Mouse (Mus musculus) forebrain, embryonic 10.5 days (tissue): Measurements from ENCODE around the gene Mon1b. TPM values are rescaled to one million over a fixed set of nuclear protein-coding genes. Genes with fewer than 3 reads are reported as not detected.

Source experiments
- DNase-seq: peaks from one replicate; pipeline ENCODE4 v3.0.0-alpha.2; 2017; ENCODE audit warnings: low spot score; ENCODE audit errors: extremely low spot score
- H3K27ac ChIP-seq: fragments of 300-500 bp; sonication (generic); 2 replicates; pipeline ENCODE4 v1.5.1; 2016; ENCODE audit warnings: mild to moderate bottlenecking
- H3K27me3 ChIP-seq: fragments of 300-500 bp; sonication (generic); 2 replicates; pipeline ENCODE4 v1.6.1; 2016; ENCODE audit warnings: mild to moderate bottlenecking; ENCODE audit not compliant: poor library complexity, severe bottlenecking
- H3K36me3 ChIP-seq: fragments of 300-500 bp; sonication (generic); replicated peaks from 2 replicates; pipeline ENCODE4 v1.6.1; 2016; ENCODE audit warnings: mild to moderate bottlenecking, moderate library complexity
- H3K4me1 ChIP-seq: fragments of 300-500 bp; sonication (generic); 2 replicates; pipeline ENCODE4 v1.6.1; 2016
- H3K4me3 ChIP-seq: fragments of 300-500 bp; sonication (generic); 2 replicates; pipeline ENCODE4 v1.5.1; 2016; ENCODE audit warnings: mild to moderate bottlenecking, moderate library complexity
- H3K9me3 ChIP-seq: fragments of 300-500 bp; sonication (generic); 2 replicates; pipeline ENCODE4 v1.6.1; 2016; ENCODE audit warnings: mild to moderate bottlenecking, moderate library complexity
- WGBS: fragments of 180-500 bp; shearing (Covaris S2); methylation state at CpG from one replicate; pipeline ENCODE4 v1.1.7; 2016; 5-methylcytosine and 5-hydroxymethylcytosine counted together
- polyA plus RNA-seq: library from polyadenylated mRNA; unstranded; fragments of >200 nt; fragmentation: Nextera tagmentation; extraction: Ambion mirVana; gene quantifications from 2 replicates; pipeline ENCODE4 v1.2.1, GENCODE M21; 2016

The Mon1b gene
- polyA plus RNA-seq, result 8.7 and 9.9 TPM in 2 replicates

DNA sequence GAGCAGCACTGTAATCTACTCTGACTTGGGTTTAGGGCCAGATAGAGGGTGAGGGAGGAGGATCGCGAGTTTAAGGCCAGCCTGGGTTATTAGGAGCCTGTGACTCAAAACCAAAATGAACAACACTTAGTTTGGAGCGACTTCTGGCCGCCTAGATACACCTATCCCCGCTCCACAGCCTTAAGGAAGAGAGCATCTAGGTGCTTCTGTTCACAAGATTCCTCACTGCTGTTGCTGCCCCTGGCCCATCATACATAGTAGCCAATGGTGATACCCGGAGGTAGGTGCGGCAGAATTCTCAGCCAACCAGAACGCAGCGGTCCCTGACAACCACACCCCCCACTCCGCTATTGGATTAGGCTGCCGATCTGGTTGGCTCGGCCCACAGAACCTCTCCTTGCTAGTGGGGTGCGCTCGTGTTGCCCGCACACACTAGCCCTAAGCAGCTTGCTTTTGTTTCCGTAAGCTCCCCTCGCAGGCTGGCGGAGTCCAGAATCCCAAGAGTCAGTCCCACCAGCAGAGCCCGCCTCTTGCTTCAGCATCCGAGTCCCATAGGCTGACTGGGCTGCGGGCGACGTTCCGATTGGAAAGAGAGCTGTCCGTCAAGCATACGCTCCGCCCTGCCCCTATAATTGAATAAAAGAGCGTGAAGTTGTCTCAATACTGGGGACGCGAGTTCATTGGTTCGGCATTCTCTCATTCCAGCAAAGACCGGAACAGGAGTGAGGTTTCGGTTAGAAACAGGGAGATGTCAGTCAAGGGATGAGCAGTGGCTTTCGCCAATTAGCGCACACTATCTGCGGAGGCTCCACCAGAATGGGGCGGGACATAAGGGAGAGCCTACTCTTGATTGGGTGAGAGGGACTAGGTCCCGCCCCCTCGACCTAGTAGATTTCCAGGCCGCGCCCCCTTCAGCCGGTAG is at the start of gene Mon1b:
Gene Mon1b (plus strand): TSS at position 918 of the 922 bp plus-strand sequence.
- H3K36me3 ChIP-seq, result peaks cover 25% of the 10 kb centered on the region
- H3K27me3 ChIP-seq, result no peaks in the 10 kb centered on the region
- H3K4me1 ChIP-seq, result peaks cover 21% of the 10 kb centered on the region
- peak within 1 kb of the TSS; percentile 94 for H3K27ac ChIP-seq
- H3K4me3 ChIP-seq, result peak within 1 kb of the TSS; percentile 77
- H3K9me3 ChIP-seq, result no peaks in the 10 kb centered on the region
- peak; percentile 95 for DNase-seq
- WGBS, result under 1% methylated on average over 42 of the region's 42 CpGs

DNA sequence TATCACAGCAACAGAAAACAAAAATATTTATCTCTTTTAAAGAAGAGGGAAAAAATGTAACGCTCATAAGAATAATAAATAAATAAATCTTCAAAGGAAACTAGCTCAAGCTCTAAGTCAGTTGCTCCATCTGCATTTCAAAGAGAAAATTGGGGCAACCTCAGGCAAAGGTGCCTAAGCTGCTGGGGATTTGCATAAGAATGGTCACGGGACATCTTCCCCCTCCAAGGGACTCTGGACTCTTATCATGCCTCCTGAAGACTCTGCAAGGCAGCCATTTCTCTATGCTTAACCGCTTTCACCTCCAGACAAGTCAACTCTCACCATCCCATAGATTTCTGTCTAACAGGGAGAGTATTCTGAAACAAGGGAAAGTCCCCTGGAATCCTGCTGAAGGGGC is 37.0 kb upstream of the Mon1b start:
- no peaks in the 10 kb centered on the region for H3K9me3 ChIP-seq
- no peaks in the 10 kb centered on the region for H3K27me3 ChIP-seq
- DNase-seq, result no peak
- H3K27ac ChIP-seq, result no peak overlapping the region
- no peaks in the 10 kb centered on the region for H3K36me3 ChIP-seq
- no peaks in the 10 kb centered on the region for H3K4me1 ChIP-seq
- WGBS, result 43% methylated on average over 3 of the region's 3 CpGs
- no peak overlapping the region for H3K4me3 ChIP-seq

DNA sequence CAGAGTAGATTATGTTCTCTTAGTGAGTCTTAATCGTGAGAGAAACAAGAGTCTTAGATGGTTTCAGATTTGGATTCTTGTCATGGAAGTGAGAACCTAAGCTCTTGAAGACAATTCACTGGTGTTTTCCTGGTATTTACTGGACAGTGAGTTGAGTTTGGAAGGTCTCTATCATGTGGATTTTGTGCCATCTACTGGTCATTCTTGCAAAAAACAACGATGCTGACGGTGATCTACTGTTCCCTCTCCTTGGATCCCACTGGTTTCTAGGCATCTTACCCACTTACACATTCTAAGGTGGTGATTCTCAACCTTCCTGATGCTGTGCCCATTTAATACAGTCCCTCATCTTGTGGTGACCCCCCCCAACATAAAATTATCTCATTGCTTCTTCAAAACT is 2.8 kb upstream of the Mon1b start:
- no peak for DNase-seq
- WGBS, result 10% methylated on average over 3 of the region's 3 CpGs
- no peaks in the 10 kb centered on the region for H3K27me3 ChIP-seq

DNA sequence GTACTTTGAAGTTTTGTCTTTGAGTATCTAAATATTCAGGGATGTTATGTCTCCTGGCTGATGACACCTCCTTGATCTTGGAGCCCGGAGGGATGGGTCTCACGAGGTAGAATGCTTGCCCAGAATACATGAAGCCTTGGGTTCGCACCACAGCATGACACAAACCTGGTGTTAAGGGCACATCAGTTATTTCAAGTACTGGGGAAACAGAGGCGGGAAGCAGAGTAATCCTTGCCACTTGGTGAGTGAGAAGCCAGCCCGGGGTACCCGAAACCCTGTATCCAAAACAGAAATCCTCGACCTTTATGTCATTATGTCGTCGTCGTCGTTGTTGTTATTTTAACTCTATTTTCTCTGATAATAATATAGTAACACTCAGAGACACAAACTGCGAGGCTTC is 1.2 kb upstream of the Mon1b start:
- 35% methylated on average over 12 of the region's 12 CpGs for WGBS
- Histone ChIP-seq H3K36me3 (peaks cover 17% of the 10 kb centered on the region), H3K9me3 (no peaks in the 10 kb centered on the region), H3K27me3 (no peaks in the 10 kb centered on the region), H3K4me3 (peak overlapping the region; percentile 77), H3K27ac (peak overlapping the region; percentile 94; the same call in 1 of the 2 replicates), H3K4me1 (peaks cover 21% of the 10 kb centered on the region)
- no peak for DNase-seq

More for the DNA sequence above, 2.8 kb upstream of the Mon1b start:
- Histone ChIP-seq H3K9me3 (no peaks in the 10 kb centered on the region), H3K36me3 (peaks cover 2% of the 10 kb centered on the region; the same call in 1 of the 2 replicates), H3K4me3 (no peak overlapping the region), H3K4me1 (peaks cover 21% of the 10 kb centered on the region), H3K27ac (no peak overlapping the region)

DNA sequence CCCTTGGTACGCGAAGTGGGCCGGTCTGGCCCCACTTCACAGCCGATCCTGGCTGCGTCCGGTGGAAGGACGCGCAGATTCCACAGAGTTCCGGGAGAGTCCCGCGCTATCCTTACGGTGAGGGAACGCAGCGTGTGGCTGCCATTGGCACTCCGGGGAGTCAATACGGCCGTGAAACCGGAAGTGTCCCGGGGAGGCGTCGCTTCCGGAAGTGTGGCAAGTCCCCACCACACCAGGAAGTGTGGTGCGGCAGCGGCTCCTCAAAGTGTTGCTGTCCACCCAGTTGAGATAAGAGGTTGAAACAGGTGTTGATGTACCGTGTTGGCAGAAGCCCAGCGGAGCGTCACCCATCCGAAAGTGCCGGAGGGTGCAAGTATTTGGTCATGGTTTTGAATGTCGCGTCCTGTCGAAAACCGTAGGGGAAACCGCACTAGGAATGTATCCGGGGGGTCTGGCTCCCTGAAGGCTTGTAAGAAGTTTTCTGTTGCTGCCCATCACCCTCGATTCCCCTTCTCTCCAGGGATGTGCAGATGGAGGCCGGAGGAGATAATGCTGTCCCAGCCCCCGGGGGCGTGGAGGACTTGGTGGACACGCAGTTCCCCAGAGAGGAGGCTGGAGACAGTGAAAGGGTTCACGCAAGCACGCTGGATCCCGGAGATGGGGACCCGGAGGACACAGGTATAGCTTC is 349 bp downstream of the Mon1b start:
- WGBS, result under 1% methylated on average over 44 of the region's 44 CpGs
- no peak for DNase-seq
- H3K27ac ChIP-seq, result peak overlapping the region; percentile 94
- no peaks in the 10 kb centered on the region for H3K27me3 ChIP-seq
- peaks cover 33% of the 10 kb centered on the region for H3K36me3 ChIP-seq
- H3K4me3 ChIP-seq, result peak overlapping the region; percentile 77
- H3K9me3 ChIP-seq, result no peaks in the 10 kb centered on the region
- peaks cover 21% of the 10 kb centered on the region for H3K4me1 ChIP-seq

DNA sequence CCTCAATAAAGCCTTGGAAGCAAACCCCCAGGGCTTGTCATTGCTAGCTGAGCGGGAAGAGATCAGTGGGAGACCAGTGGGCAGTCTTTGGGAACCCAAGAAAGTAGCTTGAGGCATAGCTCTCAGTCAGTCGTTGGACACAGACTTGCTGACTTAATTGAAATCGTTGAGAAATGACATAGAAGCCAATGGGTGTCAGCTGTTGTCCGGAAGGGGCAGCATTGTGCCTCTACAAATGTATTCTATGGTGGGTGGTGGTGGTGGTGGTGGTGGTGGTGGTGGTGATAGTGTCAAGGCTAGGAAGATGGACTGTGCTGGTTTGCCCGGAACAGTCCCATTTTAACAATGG is 867 bp downstream of the Mon1b start:
- Histone ChIP-seq H3K9me3 (no peaks in the 10 kb centered on the region), H3K4me3 (peak overlapping the region; percentile 77), H3K36me3 (peaks cover 35% of the 10 kb centered on the region), H3K27ac (peak overlapping the region; percentile 94), H3K27me3 (no peaks in the 10 kb centered on the region), H3K4me1 (peaks cover 21% of the 10 kb centered on the region)
- 37% methylated on average over 5 of the region's 5 CpGs for WGBS
- DNase-seq, result no peak

DNA sequence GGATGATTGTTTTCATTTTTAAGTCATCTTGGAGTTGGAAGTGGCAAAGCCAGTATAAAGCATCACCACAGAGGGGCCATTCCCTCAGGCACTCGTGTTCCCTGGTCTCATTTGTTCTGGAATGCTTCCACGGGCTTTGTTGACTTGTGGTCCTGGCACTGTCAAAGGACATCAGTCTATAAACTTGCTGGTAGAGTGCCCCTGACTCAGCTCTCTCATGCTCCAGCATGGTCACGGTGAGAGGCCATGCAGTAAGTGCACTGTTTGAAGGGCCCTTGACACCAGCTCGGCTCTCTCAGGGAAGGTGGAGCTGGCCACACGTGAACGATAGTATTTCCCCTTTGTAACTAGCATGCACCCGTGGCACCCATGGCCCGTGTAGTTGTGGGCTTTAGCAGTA is 5.0 kb downstream of the Mon1b start:
- Histone ChIP-seq H3K4me3 (no peak overlapping the region), H3K27ac (no peak overlapping the region), H3K4me1 (peaks cover 14% of the 10 kb centered on the region), H3K27me3 (no peaks in the 10 kb centered on the region), H3K9me3 (no peaks in the 10 kb centered on the region), H3K36me3 (peaks cover 54% of the 10 kb centered on the region)
- WGBS, result 95% methylated on average over 8 of the region's 8 CpGs
- no peak for DNase-seq

DNA sequence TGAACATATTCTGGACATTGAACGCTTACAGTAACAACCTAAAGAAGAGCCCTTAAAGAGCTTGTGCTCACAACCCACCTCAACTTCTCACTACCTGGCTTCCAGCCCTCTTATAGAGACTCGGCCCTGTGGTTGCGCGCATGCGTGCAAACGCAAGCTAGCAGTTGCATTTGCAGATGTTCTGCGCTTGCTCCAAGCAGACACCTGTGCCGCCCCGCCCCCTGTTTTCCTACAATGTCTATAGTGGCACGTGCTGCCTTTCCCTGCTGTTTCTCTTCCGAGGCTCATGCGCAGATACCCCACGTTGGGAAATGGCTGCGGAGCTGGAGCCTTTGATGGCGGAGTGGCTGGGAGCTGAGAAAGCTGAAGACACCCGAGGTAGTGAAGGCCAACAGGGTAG is 7.5 kb downstream of the Mon1b start, which contains the start of gene Syce1l:
Gene Syce1l (plus strand): TSS at position 288 of the 400 bp plus-strand sequence.
- no peak within 1 kb of the TSS for H3K4me3 ChIP-seq
- 93% methylated on average over 16 of the region's 16 CpGs for WGBS
- H3K27me3 ChIP-seq, result no peaks in the 10 kb centered on the region
- H3K9me3 ChIP-seq, result no peaks in the 10 kb centered on the region
- no peaks in the 10 kb centered on the region for H3K4me1 ChIP-seq
- H3K27ac ChIP-seq, result no peak within 1 kb of the TSS
- DNase-seq, result no peak
- H3K36me3 ChIP-seq, result peaks cover 49% of the 10 kb centered on the region

DNA sequence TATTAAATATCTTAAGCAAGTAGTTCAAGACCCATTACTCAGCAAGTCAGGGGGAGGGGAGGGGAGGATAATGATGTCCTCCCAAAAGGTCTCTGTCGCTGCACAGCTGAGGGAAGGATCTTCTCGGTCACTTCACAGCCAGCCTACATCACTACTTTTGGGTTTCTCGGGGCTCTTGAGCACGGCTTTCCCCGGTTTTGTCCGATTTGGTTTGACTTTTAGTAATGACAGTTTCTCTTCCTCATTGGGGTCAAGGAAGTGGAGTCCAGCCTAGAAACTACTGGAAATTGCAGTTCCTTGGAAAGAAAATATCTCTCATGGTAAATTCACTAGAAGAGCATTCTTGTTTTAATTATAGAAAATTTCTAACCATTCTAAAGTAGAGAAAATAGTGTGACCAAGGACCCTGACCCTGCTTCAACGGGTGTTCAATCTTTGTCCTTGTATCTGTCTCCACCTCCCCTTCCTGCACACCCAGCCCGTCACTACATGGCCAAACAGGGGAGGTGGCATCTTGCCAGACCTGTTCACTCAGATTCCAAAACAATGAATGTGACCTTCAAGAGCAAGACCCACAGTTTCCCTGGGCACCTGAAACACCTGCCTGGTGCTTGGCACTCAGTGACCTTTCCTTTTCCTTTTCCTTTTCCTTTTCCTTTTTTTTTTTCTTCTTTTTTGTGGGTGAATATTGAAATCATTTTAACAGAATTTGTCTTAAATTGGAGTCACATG is 8.3 kb downstream of the Mon1b start:
- Histone ChIP-seq H3K36me3 (peaks cover 42% of the 10 kb centered on the region), H3K9me3 (no peaks in the 10 kb centered on the region), H3K27me3 (no peaks in the 10 kb centered on the region), H3K4me3 (no peak overlapping the region), H3K4me1 (no peaks in the 10 kb centered on the region), H3K27ac (no peak overlapping the region)
- no peak for DNase-seq
- WGBS, result 93% methylated on average over 8 of the region's 8 CpGs

DNA sequence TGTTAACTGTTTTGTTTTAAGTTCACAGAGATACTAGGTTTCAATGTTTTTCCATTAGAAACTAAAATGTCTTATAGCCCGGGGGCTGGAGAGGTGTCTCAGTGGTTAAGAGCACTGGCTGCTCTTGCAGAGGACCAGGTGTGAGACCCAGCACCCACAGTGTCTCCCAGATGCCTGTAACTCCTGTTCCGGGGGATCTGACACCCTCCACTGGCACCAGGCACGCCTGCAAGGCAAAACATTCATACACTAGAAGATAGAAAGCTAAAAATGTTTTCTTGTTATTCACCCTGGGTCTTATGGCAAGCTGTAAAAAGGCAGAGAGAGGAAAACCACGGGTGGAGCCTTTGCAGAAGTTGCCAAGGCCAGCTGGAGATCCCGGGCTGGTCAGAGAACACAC is 9.8 kb downstream of the Mon1b start:
- no peak overlapping the region for H3K4me3 ChIP-seq
- H3K27ac ChIP-seq, result no peak overlapping the region
- H3K27me3 ChIP-seq, result no peaks in the 10 kb centered on the region
- WGBS, result 81% methylated on average over 5 of the region's 5 CpGs
- no peaks in the 10 kb centered on the region for H3K9me3 ChIP-seq
- no peaks in the 10 kb centered on the region for H3K4me1 ChIP-seq
- DNase-seq, result no peak
- peaks cover 26% of the 10 kb centered on the region for H3K36me3 ChIP-seq

DNA sequence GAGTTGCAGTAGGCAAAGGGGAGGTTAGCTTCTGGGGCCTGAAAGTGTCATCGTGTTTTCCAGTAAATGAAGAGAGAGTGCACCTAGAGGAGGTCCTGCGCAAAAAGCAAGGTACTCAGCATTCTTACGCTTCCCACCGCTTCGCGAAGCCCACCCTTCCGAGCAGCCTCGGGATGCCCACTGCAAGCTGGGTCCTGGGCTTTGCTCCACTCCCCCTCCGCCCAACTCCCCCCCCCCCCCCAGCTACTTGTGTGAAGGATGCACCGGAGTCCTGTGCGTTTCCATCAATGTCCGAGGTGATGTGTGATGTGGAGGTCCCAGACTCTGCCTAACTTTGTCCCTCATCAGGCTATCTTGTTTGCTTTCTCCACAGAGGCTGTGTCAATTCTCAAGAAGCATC is 17.1 kb downstream of the Mon1b start:
- Histone ChIP-seq H3K4me1 (no peaks in the 10 kb centered on the region), H3K27me3 (no peaks in the 10 kb centered on the region), H3K9me3 (no peaks in the 10 kb centered on the region), H3K4me3 (no peak overlapping the region), H3K36me3 (no peaks in the 10 kb centered on the region), H3K27ac (no peak overlapping the region)
- 86% methylated on average over 12 of the region's 12 CpGs for WGBS
- DNase-seq, result no peak

DNA sequence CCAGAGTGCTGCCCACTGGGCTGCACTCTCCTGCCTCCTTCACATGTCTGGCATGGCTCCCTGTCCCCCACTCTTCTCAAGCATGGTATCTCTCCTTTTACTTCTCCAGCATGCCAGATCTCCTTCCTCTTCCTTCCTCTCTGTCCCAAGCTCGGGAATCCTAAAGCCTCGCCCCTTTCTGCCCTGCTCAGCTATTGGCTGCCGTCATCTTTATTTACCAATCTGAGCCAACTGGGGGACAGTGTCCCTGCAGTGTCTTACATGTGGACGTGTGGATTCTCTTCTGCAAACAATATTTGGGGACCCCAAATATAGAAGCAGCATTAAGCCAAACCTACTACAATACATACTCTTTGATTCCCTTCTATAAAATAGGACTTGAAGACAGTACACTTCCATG is 17.8 kb downstream of the Mon1b start:
- Histone ChIP-seq H3K4me1 (no peaks in the 10 kb centered on the region), H3K27ac (no peak overlapping the region), H3K4me3 (no peak overlapping the region), H3K27me3 (no peaks in the 10 kb centered on the region), H3K9me3 (no peaks in the 10 kb centered on the region), H3K36me3 (no peaks in the 10 kb centered on the region)
- 68% methylated on average over 4 of the region's 4 CpGs for WGBS
- DNase-seq, result no peak
